In the genomic region with DNA sequence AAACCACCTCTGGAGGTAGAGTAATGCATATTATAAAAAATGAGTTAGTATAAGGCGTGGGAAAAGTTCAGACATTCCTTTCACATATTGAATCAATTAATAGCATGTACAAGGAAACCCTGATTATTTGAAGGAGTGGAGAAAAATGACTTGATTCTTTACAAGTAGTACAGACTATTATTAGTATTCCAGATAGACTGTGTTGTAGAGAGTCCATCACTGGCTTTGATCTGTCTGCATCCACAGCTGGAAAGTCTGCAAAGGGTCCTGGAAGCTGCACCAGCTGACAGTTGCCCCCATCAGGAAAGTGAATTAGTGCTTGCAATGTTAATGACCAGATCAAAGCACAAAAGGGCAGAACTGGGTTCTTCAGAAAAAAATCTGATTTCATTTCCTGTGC, we compare ENCODE assay signal across 16 mouse cellular contexts.
DNase-seq lines count a peak whose midpoint lies in the region; ATAC-seq and TF ChIP-seq lines count a peak whose summit lies in the region.
"Had no signal": no experiment of that assay in that cellular context is flagged by ENCODE, and none has a peak within 500 bp of the region (broad histone marks: within the 10 kb centered on the region; RNA-seq: fewer than 3 reads in every experiment).

No protein-coding gene starts in this region.

- H3K9me3 ChIP-seq in embryonic facial prominence, embryonic 11.5 days (replicated peaks; ENCODE audit: control insufficient read depth, low read length) = no peaks in the 10 kb centered on the region
- H3K9me3 ChIP-seq in embryonic facial prominence, embryonic 10.5 days = no peaks in the 10 kb centered on the region
- no peaks in the 10 kb centered on the region for H3K9me3 ChIP-seq in limb, embryonic 13.5 days
- H3K9me3 ChIP-seq: forebrain, embryonic 15.5 days; hindbrain, embryonic 15.5 days had no signal

- no peaks in the 10 kb centered on the region for H3K27me3 ChIP-seq in embryonic facial prominence, embryonic 11.5 days (ENCODE audit: control insufficient read depth, insufficient read depth, low read length)
- H3K27me3 ChIP-seq in embryonic facial prominence, embryonic 10.5 days (replicated peaks; ENCODE audit: low read depth, poor library complexity, severe bottlenecking) = no peaks in the 10 kb centered on the region
- H3K27me3 ChIP-seq in limb, embryonic 13.5 days = no peaks in the 10 kb centered on the region
- H3K27me3 ChIP-seq in kidney, adult 2 months (replicated peaks; ENCODE audit: control insufficient read depth, insufficient read depth, low read length) = no peaks in the 10 kb centered on the region
- H3K27me3 ChIP-seq: forebrain, embryonic 15.5 days; heart, embryonic 12.5 days; hindbrain, embryonic 15.5 days had no signal

- H3K36me3 ChIP-seq in embryonic facial prominence, embryonic 11.5 days (replicated peaks; ENCODE audit: control insufficient read depth, insufficient read depth, low read depth, low read length) = no peaks in the 10 kb centered on the region
- no peaks in the 10 kb centered on the region for H3K36me3 ChIP-seq in embryonic facial prominence, embryonic 10.5 days (replicated peaks)
- no peaks in the 10 kb centered on the region for H3K36me3 ChIP-seq in limb, embryonic 13.5 days
- no peaks in the 10 kb centered on the region for H3K36me3 ChIP-seq in kidney, adult 2 months (ENCODE audit: control insufficient read depth, insufficient read depth, low read length)
- H3K36me3 ChIP-seq: forebrain, embryonic 15.5 days; heart, embryonic 12.5 days; hindbrain, embryonic 15.5 days had no signal

- peak; percentile 34 for DNase-seq in embryonic facial prominence, embryonic 11.5 days (ENCODE audit: low spot score)
- DNase-seq in embryonic facial prominence, embryonic 10.5 days (ENCODE audit: low spot score) = no peak
- peak; percentile 66 for DNase-seq in forelimb bud, embryonic 11.5 days (ENCODE audit: low read depth, low spot score)
- DNase-seq in spleen, postnatal 10 days (ENCODE audit: low spot score in 2 of 2) = no peak
- no peak for DNase-seq in kidney, adult 2 months
- DNase-seq in adrenal gland, postnatal 4 days (ENCODE audit: low spot score in 2 of 2) = no peak
- DNase-seq: adrenal gland, postnatal 14 days; cerebellum, adult 18-20 months; cerebellum, adult 9-11 months; cerebellum, postnatal 36 days; gastrocnemius, postnatal 10 days had no signal

- TF ChIP-seq CTCF in kidney, adult 2 months (conservative IDR thresholded peaks at IDR 0.05; ENCODE audit: insufficient read depth, insufficient read length, low read depth, low read length) = no peak

- ATAC-seq in embryonic facial prominence, embryonic 11.5 days (replicated peaks; ENCODE audit: insufficient number of reproducible peaks, low FRiP score, low TSS enrichment, low read depth) = no peak
- ATAC-seq in limb, embryonic 13.5 days (ENCODE audit: low FRiP score, low read depth) = peak; percentile 15; the same call in 1 of the 2 replicates
- ATAC-seq: forebrain, embryonic 15.5 days; inflammation-experienced regulatory T-cells, adult 6 months had no signal

- H3K4me2 ChIP-seq in embryonic facial prominence, embryonic 11.5 days (ENCODE audit: low read depth, low read length) = no peak overlapping the region
- no peak overlapping the region for H3K4me2 ChIP-seq in limb, embryonic 13.5 days (replicated peaks)
- H3K4me2 ChIP-seq: forebrain, embryonic 15.5 days; heart, embryonic 12.5 days; hindbrain, embryonic 15.5 days had no signal

- WGBS in embryonic facial prominence, embryonic 11.5 days = 48% methylated on average over 1 of the region's 1 CpGs
- WGBS in embryonic facial prominence, embryonic 10.5 days = 41% methylated on average over 1 of the region's 1 CpGs
- 21% methylated on average over 1 of the region's 1 CpGs for WGBS in limb, embryonic 13.5 days
- WGBS in kidney, adult 2 months = 75% methylated on average over 1 of the region's 1 CpGs

- H3K27ac ChIP-seq in embryonic facial prominence, embryonic 11.5 days (replicated peaks; ENCODE audit: low read depth, low read length) = no peak overlapping the region
- H3K27ac ChIP-seq in embryonic facial prominence, embryonic 10.5 days (replicated peaks) = no peak overlapping the region
- no peak overlapping the region for H3K27ac ChIP-seq in limb, embryonic 13.5 days
- H3K27ac ChIP-seq in kidney, adult 2 months (ENCODE audit: insufficient read depth, low read depth, low read length) = no peak overlapping the region
- H3K27ac ChIP-seq: forebrain, embryonic 15.5 days; hindbrain, embryonic 15.5 days had no signal

- no peak for TF ChIP-seq POLR2A in kidney, adult 2 months (IDR thresholded peaks at IDR 0.05; ENCODE audit: low read depth, low read length)

- H3K4me3 ChIP-seq in embryonic facial prominence, embryonic 11.5 days (ENCODE audit: low read depth, low read length) = no peak overlapping the region
- H3K4me3 ChIP-seq in embryonic facial prominence, embryonic 10.5 days = no peak overlapping the region
- H3K4me3 ChIP-seq in limb, embryonic 13.5 days = no peak overlapping the region
- no peak overlapping the region for H3K4me3 ChIP-seq in kidney, adult 2 months (ENCODE audit: insufficient read depth, low read depth, low read length)
- H3K4me3 ChIP-seq: forebrain, embryonic 15.5 days; heart, embryonic 12.5 days; hindbrain, embryonic 15.5 days had no signal

- no peak overlapping the region for H3K9ac ChIP-seq in embryonic facial prominence, embryonic 11.5 days (replicated peaks; ENCODE audit: low read length)
- H3K9ac ChIP-seq in limb, embryonic 13.5 days = no peak overlapping the region
- H3K9ac ChIP-seq: forebrain, embryonic 15.5 days; heart, embryonic 12.5 days; hindbrain, embryonic 15.5 days had no signal

- no peaks in the 10 kb centered on the region for H3K4me1 ChIP-seq in embryonic facial prominence, embryonic 11.5 days (ENCODE audit: control insufficient read depth, insufficient read depth, low read length)
- no peaks in the 10 kb centered on the region for H3K4me1 ChIP-seq in embryonic facial prominence, embryonic 10.5 days
- H3K4me1 ChIP-seq in limb, embryonic 13.5 days = peaks cover 6% of the 10 kb centered on the region; the same call in 1 of the 2 replicates
- no peaks in the 10 kb centered on the region for H3K4me1 ChIP-seq in kidney, adult 2 months (ENCODE audit: control insufficient read depth, insufficient read depth, low read length)
- H3K4me1 ChIP-seq: forebrain, embryonic 15.5 days; heart, embryonic 12.5 days; hindbrain, embryonic 15.5 days had no signal

Comparison
In these comparisons a context has a peak if more than half of its experiments do, and no peak if none do; other contexts are left out.
1. DNase-seq: peak in embryonic facial prominence, embryonic 11.5 days (single experiment) and forelimb bud, embryonic 11.5 days (single experiment); none in embryonic facial prominence, embryonic 10.5 days (single experiment), spleen, postnatal 10 days (0 of 2), kidney, adult 2 months (single experiment) and adrenal gland, postnatal 4 days (0 of 2).